Mouse (Mus musculus): ENCODE measurements around the gene Lrch3. TPM values are rescaled to one million over a fixed set of nuclear protein-coding genes. Genes with fewer than 3 reads are reported as not detected.
A peak's percentile ranks its signal among the peaks of the same experiment; 100 is the strongest.
"Not testable (repeated sequence)": the region's sequence is repeated elsewhere in the genome, so short reads cannot be mapped to it uniquely, and the experiment has no call there.

Gene Lrch3
- total RNA-seq, 2 experiments from 2014 or later = 30.4 to 43.1 TPM

GRCm38 (mm10) chr16:33054927-33055326 lies 141.0 kb downstream of the Lrch3 start:
- DNase-seq = not testable (repeated sequence)

DNA sequence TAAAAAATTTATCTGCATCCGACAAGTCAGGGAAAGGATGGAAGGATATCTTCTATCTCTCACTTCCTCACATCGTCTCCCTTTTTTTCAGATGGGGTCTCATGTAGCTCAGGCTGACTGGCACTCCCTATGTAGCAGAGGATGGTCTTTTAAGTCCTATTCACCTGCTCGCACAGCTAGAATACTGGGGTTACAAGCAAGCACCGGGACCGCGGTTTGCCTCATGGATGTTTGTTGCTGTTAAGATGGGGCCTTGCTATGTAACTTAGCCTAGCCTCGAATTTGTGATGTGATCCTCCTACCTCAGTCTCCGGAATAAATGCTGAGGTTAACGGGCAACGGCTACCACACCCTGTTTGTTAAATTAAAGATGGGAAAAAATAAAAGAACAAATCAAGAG lies 141.8 kb downstream of the Lrch3 start:
- no peak for DNase-seq

GRCm38 (mm10) chr16:33056095-33056785 lies 142.3 kb downstream of the Lrch3 start, which contains the start of the genes Iqcg and Rpl35a:
TSS of gene Iqcg (minus strand) at chr16:33056218.
TSS of gene Rpl35a (plus strand) at chr16:33056453.
- peak; percentile 94 for DNase-seq

- DNase-seq = no peak
Measured at GRCm38 (mm10) chr16:33056786-33057185, 142.9 kb downstream of the Lrch3 start.

- DNase-seq = no peak
Measured at GRCm38 (mm10) chr16:33058033-33058432, 144.1 kb downstream of the Lrch3 start.

DNA sequence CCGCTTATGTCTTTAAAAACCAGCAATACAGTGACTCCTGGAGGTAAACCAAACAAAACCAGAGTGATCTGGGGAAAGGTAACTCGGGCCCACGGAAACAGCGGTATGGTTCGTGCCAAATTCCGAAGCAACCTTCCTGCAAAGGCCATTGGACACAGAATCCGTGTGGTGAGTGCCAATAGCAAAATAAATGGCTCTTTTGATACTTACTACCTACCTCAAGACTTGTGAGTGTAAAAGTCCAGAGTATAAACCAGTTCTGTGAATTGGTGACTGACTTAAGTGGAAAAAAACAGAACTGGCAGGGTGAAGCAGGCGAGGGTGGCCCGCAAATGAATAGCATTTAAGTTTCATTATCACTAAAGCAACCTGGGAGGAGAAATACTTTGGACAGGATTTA lies 144.8 kb downstream of the Lrch3 start:
- DNase-seq = not testable (repeated sequence)

- DNase-seq = no peak
Measured at GRCm38 (mm10) chr16:33059471-33059870, 145.6 kb downstream of the Lrch3 start.

- DNase-seq = no peak
Measured at GRCm38 (mm10) chr16:33060926-33061325, 147.0 kb downstream of the Lrch3 start.

DNA sequence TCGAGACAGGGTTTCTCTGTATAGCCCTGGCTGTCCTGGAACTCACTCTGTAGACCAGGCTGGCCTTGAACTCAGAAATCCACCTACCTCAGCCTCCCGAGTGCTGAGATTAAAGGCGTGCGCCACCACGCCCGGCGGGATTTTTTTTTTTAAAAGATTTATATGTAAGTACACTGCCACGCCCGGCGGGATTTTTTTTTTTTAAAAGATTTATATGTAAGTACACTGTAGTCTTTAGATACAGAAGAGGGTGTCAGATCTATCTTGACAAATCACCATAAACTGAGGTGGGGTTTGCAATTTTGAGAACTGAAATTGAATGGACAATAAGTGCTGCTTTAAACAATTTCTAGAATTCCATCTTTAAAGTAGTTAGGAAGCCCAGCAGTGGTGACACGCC lies 147.5 kb downstream of the Lrch3 start:
- no peak for DNase-seq

DNA sequence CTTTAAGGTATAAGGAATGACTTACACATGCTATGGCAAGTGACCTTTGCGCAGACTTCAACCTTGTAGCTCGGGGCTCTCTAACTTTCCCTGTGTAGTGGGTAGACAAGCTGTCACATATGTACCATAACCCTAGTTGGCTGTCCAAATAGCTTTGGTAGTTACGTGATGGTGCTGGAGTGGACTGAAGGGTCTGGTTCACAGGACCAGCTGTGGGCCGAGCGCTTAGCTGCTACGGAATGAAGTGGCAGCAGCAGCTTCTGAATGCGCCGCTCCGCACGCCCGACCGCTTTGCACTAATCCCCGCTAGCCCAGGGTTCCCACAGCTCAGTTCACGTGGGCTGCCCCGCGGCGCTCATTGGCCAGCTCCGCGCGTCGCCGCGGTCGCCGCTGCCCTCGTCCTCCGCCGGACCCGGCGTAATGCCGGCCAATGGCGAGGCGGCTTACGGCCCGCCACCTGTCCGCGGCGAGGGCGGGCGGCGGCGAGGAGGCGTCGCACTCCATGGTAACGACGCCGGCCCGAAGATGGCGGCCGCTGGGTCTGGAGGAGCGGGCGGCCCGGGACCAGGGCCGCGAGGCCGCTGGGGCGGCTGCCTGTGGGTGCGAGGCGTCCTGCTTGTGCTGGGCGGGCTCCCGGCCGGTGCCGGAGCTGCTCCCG lies 148.3 kb downstream of the Lrch3 start, which contains the start of gene Lmln:
Gene Lmln, plus strand, starts transcription at position 498 of the 658 bp plus-strand sequence.
- peak; percentile 95 for DNase-seq

DNA sequence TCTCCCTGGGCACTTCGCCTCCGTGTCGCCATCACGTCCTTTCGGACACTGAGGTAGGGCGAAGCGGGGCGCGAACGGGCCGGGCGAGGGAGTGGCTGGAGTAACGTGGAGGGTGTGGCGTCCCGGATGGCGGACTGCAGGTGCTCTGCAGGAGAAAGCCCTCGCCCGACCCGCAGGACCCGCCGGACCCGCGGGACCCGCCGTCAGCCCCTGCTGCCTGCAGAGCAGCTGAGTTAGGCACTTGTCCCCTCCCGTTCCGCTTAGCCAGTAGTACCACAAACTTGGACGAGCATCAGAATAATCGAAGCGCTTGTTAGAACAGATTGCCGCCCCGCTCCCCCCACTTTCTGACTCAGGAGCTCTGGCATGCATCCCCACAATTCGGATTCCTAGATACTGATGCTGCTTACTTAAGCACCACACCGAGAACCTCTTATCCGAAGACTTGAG lies 148.8 kb downstream of the Lrch3 start:
- no peak for DNase-seq

- DNase-seq = no peak
Measured at GRCm38 (mm10) chr16:33063267-33063666, 149.4 kb downstream of the Lrch3 start.

- DNase-seq = no peak
Measured at GRCm38 (mm10) chr16:33064636-33065035, 150.7 kb downstream of the Lrch3 start.

Other genes starting within 250 kb of the Lrch3 start
- gene Muc4, start 178.2 kb upstream of the Lrch3 start, total RNA-seq (2021) = under 1 TPM; 0.12 to 0.27 TPM
- under 1 TPM; 0.21 to 0.33 TPM for gene Muc20, start 116.7 kb upstream of the Lrch3 start, total RNA-seq (2021)
- not detected for gene Smbd1, start 103.6 kb upstream of the Lrch3 start, total RNA-seq (2021)
- gene Fyttd1, start 36.6 kb upstream of the Lrch3 start, total RNA-seq (2021) = 100 to 1,000 TPM; 105 to 114 TPM
- gene Rubcn, start 36.3 kb upstream of the Lrch3 start, total RNA-seq (2021) = 10 to 100 TPM; 24.1 to 35.3 TPM
- gene Iqcg, start 142.1 kb downstream of the Lrch3 start, total RNA-seq (2021) = 1 to 10 TPM; 2.4 to 3.1 TPM
- 100 to 1,000 TPM; 635 to 640 TPM for gene Rpl35a, start 142.4 kb downstream of the Lrch3 start, total RNA-seq (2021)
- 1 to 10 TPM; 5.5 to 9.9 TPM for gene Lmln, start 148.4 kb downstream of the Lrch3 start, total RNA-seq (2021)